Mouse (Mus musculus): ENCODE data around the gene Abhd11.
"Not testable (repeated sequence)": the region's sequence is repeated elsewhere in the genome, so short reads cannot be mapped to it uniquely, and the experiment has no call there.

Abhd11 gene

DNA sequence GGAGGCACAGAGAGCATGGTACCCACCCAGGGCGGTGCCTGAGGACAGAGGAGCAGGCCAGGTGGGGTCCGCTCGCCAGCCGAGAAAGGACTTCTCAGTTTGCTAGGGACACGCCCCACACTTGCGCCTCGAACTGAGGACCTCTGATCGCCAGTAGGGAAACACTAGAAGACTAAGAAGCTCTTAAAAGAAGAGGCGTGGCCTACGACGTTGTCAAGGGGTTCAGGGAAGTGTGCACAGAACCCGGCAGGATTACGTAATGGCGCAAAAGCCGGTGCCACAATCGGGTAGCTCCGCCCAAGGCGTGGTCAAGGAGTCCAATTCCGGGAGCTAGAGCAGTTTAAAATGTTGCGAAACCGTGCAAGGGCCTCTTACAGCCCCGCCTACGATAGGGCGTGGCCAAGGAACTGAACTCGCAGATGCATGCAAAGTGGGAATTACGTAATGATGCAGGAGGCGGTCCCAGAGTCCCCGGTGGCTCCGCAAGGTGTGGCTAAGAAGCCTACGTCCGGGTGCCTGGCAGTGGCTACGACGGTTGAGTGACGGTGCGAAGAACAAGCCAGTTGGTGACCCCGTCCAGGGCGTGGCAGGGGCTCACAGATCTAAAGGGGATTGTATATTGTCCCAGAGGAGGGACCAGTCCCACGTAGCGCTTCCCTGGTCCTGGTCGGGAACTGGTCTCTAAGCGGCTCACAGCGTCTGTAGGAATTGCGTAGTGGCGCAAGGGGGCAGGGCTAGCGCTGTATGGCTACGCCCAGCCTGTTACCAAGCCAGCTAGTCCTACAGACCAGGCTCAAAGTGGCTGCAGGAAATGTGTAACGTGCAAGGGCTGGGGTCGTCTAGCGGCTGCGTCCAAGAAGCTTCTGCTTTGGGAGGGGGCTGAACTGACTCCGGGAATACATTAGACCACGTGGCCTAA lies at the start of gene Abhd11:
TSS of gene Abhd11 (plus strand) at position 482 of the 919 bp plus-strand sequence.
- peak; percentile 98 to 100 for DNase-seq (ENCODE audit: low spot score in 2 of 2)

- no peak for DNase-seq (ENCODE audit: low spot score in 2 of 2)
Observed at GRCm38 (mm10) chr5:134960430-134960829, 48.5 kb upstream of the Abhd11 start.

DNA sequence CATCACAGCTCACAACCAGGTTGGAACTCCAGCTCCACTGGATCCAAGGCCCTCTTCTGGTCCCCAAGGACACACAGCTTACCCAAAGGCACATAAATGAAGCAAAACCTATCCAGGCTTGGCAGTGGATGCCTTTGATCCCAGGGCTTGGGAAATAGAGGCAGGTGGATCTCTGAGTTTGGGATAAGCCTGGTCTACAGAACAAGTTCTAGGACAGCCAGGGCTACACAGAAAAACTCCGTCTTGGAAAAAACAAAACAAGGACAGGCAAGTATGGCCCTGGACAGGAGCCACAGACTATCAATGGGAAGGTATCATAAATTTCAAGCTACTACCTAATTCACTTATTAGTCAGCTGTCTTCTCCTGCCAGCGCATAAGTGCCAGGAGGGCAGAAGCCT lies 47.4 kb upstream of the Abhd11 start:
- DNase-seq (ENCODE audit: low spot score in 2 of 2) = no peak

DNA sequence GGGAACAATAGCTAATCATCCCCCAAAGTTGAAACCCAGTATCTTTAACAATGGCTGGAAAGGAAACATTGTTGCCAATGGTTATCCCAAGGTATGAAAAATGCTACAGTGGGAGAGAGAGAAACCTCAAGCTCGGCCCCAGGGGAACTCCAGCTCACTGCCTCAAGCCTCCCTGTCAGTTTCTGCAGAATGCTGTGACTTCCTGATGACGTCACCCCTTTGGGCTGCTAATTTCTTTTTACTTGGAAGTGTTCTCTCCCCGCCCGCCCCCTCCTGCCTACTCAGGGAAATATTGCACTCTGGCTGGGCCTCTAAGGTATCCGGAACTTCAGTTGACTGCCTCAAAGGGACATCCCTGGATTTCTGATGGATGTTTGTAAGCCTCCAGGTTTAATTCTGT lies 45.4 kb upstream of the Abhd11 start:
- DNase-seq (ENCODE audit: low spot score in 2 of 2) = no peak

DNA sequence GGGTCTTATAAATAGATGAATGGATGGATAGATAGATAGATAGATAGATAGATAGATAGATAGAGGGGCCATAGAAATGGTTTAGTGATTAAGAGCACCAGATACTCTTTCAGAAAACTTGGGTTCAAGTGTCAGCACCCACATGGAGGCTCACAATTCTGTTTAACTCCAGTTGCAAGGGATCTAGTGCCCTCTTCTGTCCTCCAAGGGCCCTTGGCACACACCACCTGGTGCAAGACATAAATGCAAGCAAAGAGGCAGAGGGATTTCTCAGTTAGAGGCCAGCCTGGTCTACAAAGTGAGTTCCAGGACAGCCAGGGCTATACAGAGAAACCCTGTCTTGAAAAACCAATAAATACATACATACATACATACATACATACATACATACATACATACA lies 44.3 kb upstream of the Abhd11 start:
- DNase-seq (ENCODE audit: low spot score in 2 of 2) = not testable (repeated sequence)

- peak; percentile 76 to 85 for DNase-seq (ENCODE audit: low spot score in 2 of 2)
Observed at GRCm38 (mm10) chr5:134965473-134965851, 43.5 kb upstream of the Abhd11 start.

DNA sequence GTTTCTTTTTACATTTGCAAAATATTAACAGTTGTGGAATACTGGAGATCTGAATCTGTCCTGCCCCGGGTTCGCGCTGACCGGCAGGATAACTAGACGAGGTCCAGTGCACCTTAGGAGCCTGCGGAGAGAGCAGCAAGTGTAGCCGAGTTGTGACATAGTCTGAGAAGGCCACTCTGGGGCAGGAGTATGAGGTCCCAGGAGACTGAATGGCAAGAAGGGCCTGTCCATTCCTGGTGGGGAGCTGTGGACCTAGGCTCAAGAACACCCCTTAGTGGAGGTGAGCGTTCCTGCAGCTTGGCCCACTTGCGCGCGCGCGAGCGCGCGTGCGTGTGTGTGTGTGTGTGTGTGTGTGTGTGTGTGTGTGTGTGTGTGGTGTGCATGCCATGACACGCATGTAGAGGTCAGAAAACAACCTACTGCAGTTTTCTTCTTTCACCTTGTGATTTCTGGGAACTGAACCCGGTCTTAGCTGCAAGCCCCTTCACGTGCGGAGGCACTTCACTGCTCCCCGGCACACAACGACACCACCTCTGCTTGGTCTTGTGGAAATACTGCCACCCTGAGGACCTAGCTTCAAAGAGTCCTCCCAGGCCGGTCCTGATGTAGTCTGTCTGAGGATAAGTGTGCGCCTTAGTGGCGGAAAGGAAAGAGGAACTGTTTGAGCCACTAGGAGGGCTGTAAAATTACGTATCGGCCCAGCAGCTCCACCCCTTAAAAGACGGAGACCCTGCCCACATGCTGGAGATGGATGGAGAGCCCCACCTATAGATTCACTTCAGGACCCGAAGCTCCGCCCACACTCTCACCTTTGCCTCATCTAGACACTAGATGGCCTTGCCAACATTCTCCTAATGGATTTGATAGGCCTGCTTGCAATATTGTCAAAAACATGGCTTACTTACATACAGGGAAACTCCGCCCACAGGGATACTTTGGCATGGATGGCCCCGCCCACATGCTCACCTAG lies 42.8 kb upstream of the Abhd11 start:
- peak; percentile 46 to 47 for DNase-seq (ENCODE audit: low spot score in 2 of 2)

DNA sequence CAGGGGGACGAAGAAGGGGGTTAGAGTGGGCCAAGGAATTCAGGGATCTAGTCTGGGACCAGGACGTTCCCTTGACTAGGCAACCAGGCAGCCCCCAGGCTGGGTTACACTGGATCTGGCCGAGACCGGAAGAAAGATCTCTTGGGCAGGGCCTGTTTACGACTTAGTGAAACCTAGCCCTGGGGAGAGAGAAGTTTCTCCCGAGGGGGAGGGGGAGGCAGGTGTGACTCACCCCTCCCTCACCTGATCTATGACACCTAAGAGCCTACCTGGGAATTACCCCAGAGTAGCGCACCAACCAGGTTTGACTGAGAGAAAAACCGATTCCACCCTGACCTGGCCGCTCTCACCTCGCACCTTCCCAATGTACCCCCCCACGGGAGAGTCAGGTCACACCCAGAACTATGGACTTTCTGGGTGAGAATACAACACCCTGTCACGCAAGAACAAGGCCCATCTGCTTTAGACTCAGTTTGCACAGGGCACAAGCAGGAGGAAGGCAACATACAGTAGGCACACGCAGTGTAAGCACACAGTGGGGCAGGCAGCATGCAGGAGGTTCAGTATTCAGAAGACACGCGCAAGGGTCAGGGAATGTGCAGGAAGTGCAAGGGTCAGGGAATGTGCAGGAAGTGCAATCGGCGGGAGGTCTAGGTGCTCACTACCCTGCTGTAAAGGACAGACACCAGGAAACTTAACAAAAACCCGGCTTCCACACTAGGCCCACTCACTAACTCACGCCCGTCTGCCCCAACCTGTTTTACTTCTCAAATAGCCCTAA lies 41.6 kb upstream of the Abhd11 start:
- DNase-seq (ENCODE audit: low spot score in 2 of 2) = no peak

DNA sequence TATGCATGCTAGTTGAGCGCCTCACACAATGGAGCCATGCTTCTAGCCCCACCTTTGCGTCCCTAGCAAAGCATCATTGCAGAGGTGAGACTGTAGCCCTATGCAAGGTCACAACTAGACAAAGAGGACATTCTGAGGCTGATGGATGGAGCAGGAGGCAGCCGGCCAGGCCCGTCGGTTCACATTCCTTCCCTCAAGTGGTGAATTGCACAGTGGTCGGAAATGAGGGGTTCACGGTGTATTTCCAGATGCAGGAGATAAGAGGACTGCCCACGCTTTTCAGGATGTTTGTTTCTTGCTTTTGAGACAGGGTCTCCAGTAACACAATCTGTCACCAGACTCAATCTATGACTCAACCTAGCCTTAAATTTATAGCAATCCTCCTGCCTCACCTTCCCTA lies 38.3 kb upstream of the Abhd11 start:
- DNase-seq (ENCODE audit: low spot score in 2 of 2) = no peak

GRCm38 (mm10) chr5:134973081-134973480 lies 35.9 kb upstream of the Abhd11 start:
- no peak for DNase-seq (ENCODE audit: low spot score in 2 of 2)

GRCm38 (mm10) chr5:134973526-134973925 lies 35.4 kb upstream of the Abhd11 start:
- DNase-seq (ENCODE audit: low spot score in 2 of 2) = no peak

DNA sequence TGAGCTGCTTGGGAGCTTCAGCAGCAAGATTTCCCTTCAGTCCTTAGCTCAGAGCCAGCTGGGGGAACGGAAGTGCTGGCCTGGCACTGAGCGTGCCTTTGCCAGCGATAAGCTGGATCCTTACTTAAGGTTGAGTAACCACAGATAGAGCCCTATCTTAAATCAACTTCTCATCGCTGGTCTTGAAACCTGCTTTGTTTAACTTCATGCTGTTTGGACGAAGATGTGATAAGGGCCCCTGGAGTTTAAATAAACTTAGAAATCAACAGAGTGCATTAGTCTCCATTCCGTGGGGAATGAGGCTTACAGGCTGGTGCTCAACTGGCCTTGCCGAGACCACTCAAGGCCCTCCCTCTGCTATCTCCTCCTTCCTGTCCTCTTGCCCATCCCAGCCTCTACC lies 34.7 kb upstream of the Abhd11 start:
- no peak for DNase-seq (ENCODE audit: low spot score in 2 of 2)

GRCm38 (mm10) chr5:134974921-134975320 lies 34.0 kb upstream of the Abhd11 start:
- DNase-seq (ENCODE audit: low spot score in 2 of 2) = no peak

- no peak for DNase-seq (ENCODE audit: low spot score in 2 of 2)
Observed at GRCm38 (mm10) chr5:134976164-134976563, 32.8 kb upstream of the Abhd11 start.

- DNase-seq (ENCODE audit: low spot score in 2 of 2) = no peak
Observed at GRCm38 (mm10) chr5:134976577-134977250, 32.2 kb upstream of the Abhd11 start.

- no peak for DNase-seq (ENCODE audit: low spot score in 2 of 2)
Observed at GRCm38 (mm10) chr5:134977837-134978236, 31.1 kb upstream of the Abhd11 start.

DNA sequence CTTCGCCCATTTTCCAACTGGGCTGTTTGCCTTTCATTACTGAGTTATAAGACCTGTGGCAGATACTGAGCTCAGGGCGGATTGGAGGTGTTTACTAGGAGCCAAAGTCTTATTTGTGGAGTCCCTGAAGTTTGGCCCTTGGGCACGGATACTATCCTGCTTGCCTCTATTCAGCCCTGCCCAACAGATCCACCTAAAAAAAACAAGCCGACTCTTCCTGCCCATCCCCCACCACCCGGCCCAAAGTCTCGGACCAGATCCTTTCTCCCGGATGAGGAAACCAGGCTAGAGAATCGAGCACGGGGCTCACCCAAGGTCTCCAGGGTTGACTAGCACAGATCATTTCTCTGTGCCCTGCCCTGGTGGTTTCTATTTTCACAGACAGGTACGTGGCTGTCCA lies 27.8 kb upstream of the Abhd11 start:
- DNase-seq (ENCODE audit: low spot score in 2 of 2) = no peak

- no peak for DNase-seq (ENCODE audit: low spot score in 2 of 2)
Observed at GRCm38 (mm10) chr5:134983111-134983510, 25.8 kb upstream of the Abhd11 start.

- DNase-seq (ENCODE audit: low spot score in 2 of 2) = no peak
Observed at GRCm38 (mm10) chr5:134983771-134984170, 25.2 kb upstream of the Abhd11 start.

DNA sequence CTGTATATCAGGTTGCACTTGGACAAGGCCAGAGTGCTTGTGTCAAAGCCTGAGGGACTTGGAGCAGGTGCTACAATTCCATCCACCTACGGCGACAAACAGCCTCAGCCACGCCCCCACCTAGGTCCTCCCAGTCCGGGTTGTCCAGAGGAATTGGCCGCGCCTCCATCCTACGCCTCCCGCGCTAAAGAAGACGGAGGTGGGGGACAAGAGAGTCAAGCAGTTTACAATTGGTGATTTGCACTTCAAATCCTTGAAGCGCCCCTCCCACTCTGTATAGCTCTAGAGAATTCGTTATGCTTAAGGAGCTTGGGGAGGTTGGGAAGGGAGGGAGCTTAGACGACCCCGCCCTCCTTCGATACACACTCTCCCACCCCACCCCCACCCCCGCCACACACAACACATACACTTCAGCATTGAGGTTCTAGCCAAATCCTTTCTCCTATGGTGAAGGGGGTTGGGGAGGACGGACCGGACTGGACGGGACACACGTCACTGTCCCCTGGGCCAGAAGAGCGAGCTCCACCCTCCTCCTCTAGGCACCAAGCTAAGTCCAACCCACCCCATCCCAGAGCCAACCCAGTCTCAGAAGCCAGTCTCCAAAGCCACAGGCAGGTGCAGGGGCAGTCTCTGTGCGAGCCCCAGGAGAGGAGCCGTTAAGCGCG lies 23.2 kb upstream of the Abhd11 start, which contains the start of gene Cldn3:
TSS of gene Cldn3 (plus strand) at position 582 of the 665 bp plus-strand sequence.
- no peak for DNase-seq (ENCODE audit: low spot score in 2 of 2)
